ENCODE assay signal across 8 mouse cellular contexts in genomic region chr6:100670370-100670841, GRCm38 (mm10). TPM values are rescaled to one million over a fixed set of nuclear protein-coding genes. Genes with fewer than 3 reads are reported as not detected.
DNase-seq lines count a peak whose midpoint lies in the region; ATAC-seq and TF ChIP-seq lines count a peak whose summit lies in the region.

No protein-coding gene starts in this region.

- no peaks in the 10 kb centered on the region for H3K36me3 ChIP-seq in forebrain, embryonic 16.5 days (ENCODE audit: control insufficient read depth, insufficient read depth)
- no peaks in the 10 kb centered on the region for H3K36me3 ChIP-seq in lung, postnatal 0 days (ENCODE audit: insufficient read depth, low read length)

- H3K4me3 ChIP-seq in forebrain, embryonic 16.5 days (replicated peaks; ENCODE audit: low read length): peak overlapping the region; percentile 82
- H3K4me3 ChIP-seq in lung, postnatal 0 days (ENCODE audit: low read depth, low read length): peak overlapping the region; percentile 89

- peak overlapping the region; percentile 99 for H3K4me2 ChIP-seq in forebrain, embryonic 16.5 days (ENCODE audit: low read length)
- H3K4me2 ChIP-seq in lung, postnatal 0 days (replicated peaks; ENCODE audit: low read depth, low read length): peak overlapping the region; percentile 87

- TF ChIP-seq EP300 in lung, postnatal 0 days (IDR thresholded peaks at IDR 0.05): no peak

- under 1% methylated on average over 32 of the region's 32 CpGs for WGBS in forebrain, embryonic 16.5 days
- WGBS in lung, postnatal 0 days: under 1% methylated on average over 32 of the region's 32 CpGs

- H3K4me1 ChIP-seq in forebrain, embryonic 16.5 days (replicated peaks; ENCODE audit: control insufficient read depth, insufficient read depth, low read length): peaks cover 10% of the 10 kb centered on the region
- H3K4me1 ChIP-seq in lung, postnatal 0 days (ENCODE audit: insufficient read depth, low read depth, low read length): peaks cover 3% of the 10 kb centered on the region; the same call in 1 of the 2 replicates

- DNase-seq in MN1 (ENCODE audit: low spot score): peak; percentile 65
- peak; percentile 65 for DNase-seq in cerebellum, adult 11-12 months
- DNase-seq in heart, postnatal 4 days: peak; percentile 57
- peak; percentile 36 to 44 for DNase-seq in layer of hippocampus, adult 8-10 months (ENCODE audit: low spot score in 2 of 2)
- DNase-seq in lung, postnatal 0 days (ENCODE audit: low spot score): peak; percentile 61
- DNase-seq in ovary, postnatal 10 days (ENCODE audit: low spot score): peak; percentile 21
- peak; percentile 35 for DNase-seq in thymus, postnatal 25 days

- TF ChIP-seq CTCF in lung, postnatal 0 days (IDR thresholded peaks at IDR 0.05): peak; percentile 46

- H3K27ac ChIP-seq in forebrain, embryonic 16.5 days (ENCODE audit: low read length): no peak overlapping the region
- H3K27ac ChIP-seq in lung, postnatal 0 days (ENCODE audit: low read length): peak overlapping the region; percentile 54

- ATAC-seq in forebrain, embryonic 16.5 days: peak; percentile 54
- ATAC-seq in lung, postnatal 0 days: peak; percentile 76

- peak overlapping the region; percentile 54 for H3K9ac ChIP-seq in forebrain, embryonic 16.5 days (replicated peaks; ENCODE audit: low read depth, low read length)
- peak overlapping the region; percentile 56 for H3K9ac ChIP-seq in lung, postnatal 0 days (replicated peaks; ENCODE audit: low read depth)

- no peaks in the 10 kb centered on the region for H3K9me3 ChIP-seq in forebrain, embryonic 16.5 days (ENCODE audit: control insufficient read depth, low read length)
- H3K9me3 ChIP-seq in lung, postnatal 0 days (ENCODE audit: low read length): no peaks in the 10 kb centered on the region

- peaks cover 4% of the 10 kb centered on the region; the same call in 1 of the 2 replicates for H3K27me3 ChIP-seq in forebrain, embryonic 16.5 days (replicated peaks; ENCODE audit: control insufficient read depth, insufficient read depth, low read length)
- H3K27me3 ChIP-seq in lung, postnatal 0 days (replicated peaks; ENCODE audit: insufficient read depth, low read length): no peaks in the 10 kb centered on the region

RNA-seq across cellular contexts. Expression of gene Shq1, which starts 0.6 kb away (rescaled TPM):
- 13.3 and 14.3 TPM in 2 replicates for polyA plus RNA-seq in forebrain, embryonic 16.5 days (2015; fragmentation: Nextera tagmentation; extraction: Ambion mirVana)
- 1 to 10 TPM; 5.3 to 5.4 TPM for total RNA-seq in heart, postnatal 4 days (2021)
- total RNA-seq in layer of hippocampus, adult 8-10 months (2022): 1 to 10 TPM; 4.5 to 6.7 (median 5.6) TPM
- 5.9 and 6.7 TPM in 2 replicates for polyA plus RNA-seq in lung, postnatal 0 days (2015; fragmentation: Nextera tagmentation; extraction: Ambion mirVana)

RNA-seq across cellular contexts. Expression of gene Gxylt2, which starts 34.1 kb away (rescaled TPM):
- polyA plus RNA-seq in forebrain, embryonic 16.5 days (2015; fragmentation: Nextera tagmentation; extraction: Ambion mirVana): 0.60 and 1.0 TPM in 2 replicates
- total RNA-seq in heart, postnatal 4 days (2021): 1 to 10 TPM; 9.2 to 9.6 TPM
- 1 to 10 TPM; 1.9 to 2.5 (median 2.0) TPM for total RNA-seq in layer of hippocampus, adult 8-10 months (2022)
- 2.2 and 2.8 TPM in 2 replicates for polyA plus RNA-seq in lung, postnatal 0 days (2015; fragmentation: Nextera tagmentation; extraction: Ambion mirVana)
